Comparison of ENCODE assay signal across 8 mouse cellular contexts in genomic region chr1:91299026-91299706, GRCm38 (mm10). TPM values are rescaled to one million over a fixed set of nuclear protein-coding genes. Genes with fewer than 3 reads are reported as not detected.
DNase-seq lines count a peak whose midpoint lies in the region; ATAC-seq and TF ChIP-seq lines count a peak whose summit lies in the region.

No protein-coding gene starts in this region.

- ATAC-seq in G1E (ENCODE audit: extremely low read depth, insufficient number of reproducible peaks, low FRiP score, poor library complexity, severe bottlenecking) = no peak
- ATAC-seq in midbrain, embryonic 11.5 days (ENCODE audit: low FRiP score) = no peak

- WGBS in hindbrain, embryonic 10.5 days = 81% methylated on average over 13 of the region's 13 CpGs
- WGBS in midbrain, embryonic 11.5 days = 83% methylated on average over 13 of the region's 13 CpGs

- H3K27me3 ChIP-seq in G1E (ENCODE audit: insufficient read depth, low read length) = no peaks in the 10 kb centered on the region
- H3K27me3 ChIP-seq in hindbrain, embryonic 10.5 days (ENCODE audit: insufficient read depth, poor library complexity, severe bottlenecking) = no peaks in the 10 kb centered on the region
- H3K27me3 ChIP-seq in midbrain, embryonic 11.5 days (ENCODE audit: control insufficient read depth, insufficient read depth, low read length) = no peaks in the 10 kb centered on the region

- H3K27ac ChIP-seq in hindbrain, embryonic 10.5 days = peak overlapping the region; percentile 87; the same call in 1 of the 2 replicates
- no peak overlapping the region for H3K27ac ChIP-seq in midbrain, embryonic 11.5 days (ENCODE audit: low read depth, low read length)

- H3K4me3 ChIP-seq in G1E (ENCODE audit: low read depth, low read length) = peak overlapping the region; percentile 73
- peak overlapping the region; percentile 76 for H3K4me3 ChIP-seq in hindbrain, embryonic 10.5 days
- H3K4me3 ChIP-seq in midbrain, embryonic 11.5 days (ENCODE audit: low read depth, low read length) = peak overlapping the region; percentile 83

- no peak for TF ChIP-seq CTCF in G1E (IDR thresholded peaks at IDR 0.05; ENCODE audit: low read depth, low read length)

- peaks cover 37% of the 10 kb centered on the region for H3K36me3 ChIP-seq in G1E (replicated peaks)
- H3K36me3 ChIP-seq in hindbrain, embryonic 10.5 days = peaks cover 30% of the 10 kb centered on the region
- no peaks in the 10 kb centered on the region for H3K36me3 ChIP-seq in midbrain, embryonic 11.5 days (ENCODE audit: control insufficient read depth, insufficient read depth, low read length)

- H3K4me2 ChIP-seq in midbrain, embryonic 11.5 days = peak overlapping the region; percentile 64

- H3K9ac ChIP-seq in midbrain, embryonic 11.5 days (ENCODE audit: low read length) = peak overlapping the region; percentile 36

- DNase-seq in kidney, adult 11 months = peak; percentile 19
- no peak for DNase-seq in kidney, adult 9 months
- DNase-seq in G1E (ENCODE audit: low spot score) = no peak
- no peak for DNase-seq in hindbrain, embryonic 10.5 days (ENCODE audit: low spot score)
- no peak for DNase-seq in midbrain, embryonic 11.5 days (ENCODE audit: low spot score, missing footprints)
- no peak for DNase-seq in urinary bladder, postnatal 14 days (ENCODE audit: low spot score)
- no peak for DNase-seq in frontal cortex, postnatal 14 days (ENCODE audit: low spot score in 2 of 2)
- DNase-seq in spleen, postnatal 4 days (ENCODE audit: low spot score in 2 of 2) = no peak

- H3K4me1 ChIP-seq in G1E (ENCODE audit: insufficient read depth, low read depth, low read length) = peaks cover 18% of the 10 kb centered on the region
- peaks cover 17% of the 10 kb centered on the region for H3K4me1 ChIP-seq in hindbrain, embryonic 10.5 days (replicated peaks)
- H3K4me1 ChIP-seq in midbrain, embryonic 11.5 days (ENCODE audit: control insufficient read depth, insufficient read depth, low read length) = peaks cover 6% of the 10 kb centered on the region; the same call in 1 of the 2 replicates

- no peaks in the 10 kb centered on the region for H3K9me3 ChIP-seq in G1E (replicated peaks)
- H3K9me3 ChIP-seq in hindbrain, embryonic 10.5 days = no peaks in the 10 kb centered on the region
- H3K9me3 ChIP-seq in midbrain, embryonic 11.5 days (ENCODE audit: control insufficient read depth, low read length) = no peaks in the 10 kb centered on the region

RNA-seq across cellular contexts. Expression of gene Scly, which starts 1.0 kb away (rescaled TPM):
- total RNA-seq in G1E (2014; fragmentation: Nextera tagmentation) = 16.0 and 16.6 TPM in 2 replicates
- total RNA-seq in G1E (2017) = 8.1 and 10.5 TPM in 2 replicates
- polyA plus RNA-seq in G1E (2012) = 9.5 and 10.1 TPM in 2 replicates
- 17.9 and 19.1 TPM in 2 replicates for polyA plus RNA-seq in hindbrain, embryonic 10.5 days (2016; fragmentation: Nextera tagmentation; extraction: Ambion mirVana)
- 10.1 and 11.0 TPM in 2 replicates for polyA plus RNA-seq in midbrain, embryonic 11.5 days (2014; fragmentation: Nextera tagmentation; extraction: Ambion mirVana)

RNA-seq across cellular contexts. Expression of gene Espnl, which starts 22.7 kb away (rescaled TPM):
- total RNA-seq in G1E (2014; fragmentation: Nextera tagmentation) (0.78 and 1.1 TPM in 2 replicates), G1E (2017) (0.93 and 0.99 TPM in 2 replicates)
- polyA plus RNA-seq in G1E (2012) = 0.17 and 0.19 TPM in 2 replicates
- polyA plus RNA-seq in hindbrain, embryonic 10.5 days (2016; fragmentation: Nextera tagmentation; extraction: Ambion mirVana) = 0.05 TPM in 1 of 2 replicates, not detected in the other
- 0.08 and 0.11 TPM in 2 replicates for polyA plus RNA-seq in midbrain, embryonic 11.5 days (2014; fragmentation: Nextera tagmentation; extraction: Ambion mirVana)

RNA-seq across cellular contexts. Expression of gene Ube2f, which starts 49.1 kb away (rescaled TPM):
- total RNA-seq in G1E (2014; fragmentation: Nextera tagmentation) = 85.6 and 90.7 TPM in 2 replicates
- total RNA-seq in G1E (2017) = 52.9 and 61.3 TPM in 2 replicates
- polyA plus RNA-seq in G1E (2012) = 11.9 and 16.6 TPM in 2 replicates
- 86.2 and 87.1 TPM in 2 replicates for polyA plus RNA-seq in hindbrain, embryonic 10.5 days (2016; fragmentation: Nextera tagmentation; extraction: Ambion mirVana)
- 88.5 and 95.6 TPM in 2 replicates for polyA plus RNA-seq in midbrain, embryonic 11.5 days (2014; fragmentation: Nextera tagmentation; extraction: Ambion mirVana)

RNA-seq across cellular contexts. Expression of gene Klhl30, which starts 51.6 kb away (rescaled TPM):
- not detected in 2 replicates for total RNA-seq in G1E (2014; fragmentation: Nextera tagmentation)
- 0.16 TPM in 1 of 2 replicates, not detected in the other for total RNA-seq in G1E (2017)
- not detected in 2 replicates for polyA plus RNA-seq in G1E (2012)
- 0.35 and 0.47 TPM in 2 replicates for polyA plus RNA-seq in hindbrain, embryonic 10.5 days (2016; fragmentation: Nextera tagmentation; extraction: Ambion mirVana)
- 0.10 and 0.26 TPM in 2 replicates for polyA plus RNA-seq in midbrain, embryonic 11.5 days (2014; fragmentation: Nextera tagmentation; extraction: Ambion mirVana)
